Mouse (Mus musculus) embryonic facial prominence, embryonic 10.5 days (tissue): ENCODE measurements around the gene Gm49486. TPM values are rescaled to one million over a fixed set of nuclear protein-coding genes. Genes with fewer than 3 reads are reported as not detected.

Experiments
- DNase-seq: peaks from one replicate; pipeline ENCODE4 v3.0.0-alpha.2; 2017; ENCODE audit warnings: low spot score
- H3K27ac ChIP-seq: fragments of 300-500 bp; sonication (generic); replicated peaks from 2 replicates; pipeline ENCODE4 v1.5.1; 2016; ENCODE audit warnings: mild to moderate bottlenecking
- H3K27me3 ChIP-seq: fragments of 300-500 bp; sonication (generic); replicated peaks from 2 replicates; pipeline ENCODE4 v1.6.1; 2016; ENCODE audit warnings: low read depth, mild to moderate bottlenecking; ENCODE audit not compliant: poor library complexity, severe bottlenecking
- H3K36me3 ChIP-seq: fragments of 300-500 bp; sonication (generic); replicated peaks from 2 replicates; pipeline ENCODE4 v1.6.1; 2016; ENCODE audit warnings: mild to moderate bottlenecking, moderate library complexity
- H3K4me1 ChIP-seq: fragments of 300-500 bp; sonication (generic); 2 replicates; pipeline ENCODE4 v1.6.1; 2016
- H3K4me3 ChIP-seq: fragments of 300-500 bp; sonication (generic); 2 replicates; pipeline ENCODE4 v1.5.1; 2016; ENCODE audit warnings: mild to moderate bottlenecking, moderate library complexity
- H3K9me3 ChIP-seq: fragments of 300-500 bp; sonication (generic); 2 replicates; pipeline ENCODE4 v1.6.1; 2016; ENCODE audit warnings: mild to moderate bottlenecking
- WGBS: fragments of 180-500 bp; shearing (Covaris S2); methylation state at CpG from one replicate; pipeline ENCODE4 v1.1.7; 2016; 5-methylcytosine and 5-hydroxymethylcytosine counted together
- polyA plus RNA-seq: library from polyadenylated mRNA; unstranded; fragments of >200 nt; fragmentation: Nextera tagmentation; extraction: Ambion mirVana; gene quantifications from 2 replicates; pipeline ENCODE4 v1.2.1, GENCODE M21; 2016

Gm49486 gene
- polyA plus RNA-seq, 1 experiment from 2014 or later, result 0.29 TPM

DNA sequence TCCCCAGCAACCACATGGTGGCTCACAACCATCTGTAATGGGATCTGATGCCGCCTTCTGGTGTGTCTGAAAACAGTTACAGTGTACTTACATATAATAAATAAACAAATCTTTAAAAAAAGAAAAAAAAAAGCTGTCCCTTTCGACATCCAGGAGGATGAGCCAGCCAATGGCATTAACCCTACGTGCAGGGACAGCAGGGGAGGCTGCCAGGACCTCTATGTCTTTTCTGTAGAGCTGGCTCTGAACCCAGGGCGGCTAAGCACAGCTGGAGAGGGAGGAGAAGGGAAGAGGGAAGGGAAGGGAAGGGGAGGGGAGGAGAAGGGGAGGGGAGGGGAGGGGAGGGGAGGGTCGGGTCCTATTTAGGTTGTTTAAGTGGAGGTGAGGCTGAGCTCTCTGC, 75.6 kb downstream of the Gm49486 start:
- Histone ChIP-seq H3K4me3 (no peak overlapping the region), H3K9me3 (no peaks in the 10 kb centered on the region), H3K27ac (no peak overlapping the region), H3K27me3 (no peaks in the 10 kb centered on the region), H3K4me1 (no peaks in the 10 kb centered on the region), H3K36me3 (peaks cover 69% of the 10 kb centered on the region)
- 60% methylated on average over 5 of the region's 5 CpGs for WGBS
- no peak for DNase-seq

DNA sequence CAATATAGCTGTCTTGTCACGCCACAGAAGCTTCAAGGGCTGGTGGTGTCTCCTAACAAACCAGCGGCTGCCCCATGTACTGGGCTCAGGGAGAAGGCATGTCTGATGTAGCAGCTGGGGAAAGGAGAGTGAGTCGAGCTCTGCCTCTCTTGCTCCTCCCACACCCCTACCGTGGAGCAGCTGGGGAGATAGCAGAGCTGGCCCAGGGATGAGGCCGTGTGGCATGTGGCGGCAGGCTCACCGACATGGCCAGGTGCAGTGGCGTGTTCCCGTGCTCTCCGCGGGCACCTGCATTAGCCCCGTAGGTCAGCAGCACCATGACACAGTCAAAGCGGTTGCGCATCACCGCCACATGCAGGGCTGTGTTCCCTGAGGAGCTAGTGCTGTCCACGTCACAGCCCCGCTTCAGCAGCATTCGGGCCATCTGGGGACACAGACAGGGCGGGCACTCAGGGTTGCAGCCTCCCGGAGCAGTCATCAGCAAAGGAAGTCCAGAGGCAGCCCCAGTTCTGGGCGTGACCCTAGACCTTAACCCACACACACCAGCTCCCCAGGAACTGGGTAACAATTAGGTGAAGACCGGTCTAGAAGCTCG, 76.9 kb downstream of the Gm49486 start:
- H3K4me1 ChIP-seq, result no peaks in the 10 kb centered on the region
- 84% methylated on average over 23 of the region's 23 CpGs for WGBS
- no peak overlapping the region for H3K4me3 ChIP-seq
- H3K27me3 ChIP-seq, result no peaks in the 10 kb centered on the region
- no peaks in the 10 kb centered on the region for H3K9me3 ChIP-seq
- H3K27ac ChIP-seq, result no peak overlapping the region
- H3K36me3 ChIP-seq, result peaks cover 65% of the 10 kb centered on the region
- DNase-seq, result no peak

Other genes with a start within 250 kb of the Gm49486 start
- 371 and 392 TPM in 2 replicates for gene H1f0, start 200.9 kb upstream of the Gm49486 start, polyA plus RNA-seq
- gene Galr3, start 187.5 kb upstream of the Gm49486 start, polyA plus RNA-seq, result not detected in 2 replicates
- gene Ankrd54, start 166.5 kb upstream of the Gm49486 start, polyA plus RNA-seq, result 57.7 and 61.8 TPM in 2 replicates
- 280 and 287 TPM in 2 replicates for gene Eif3l, start 154.2 kb upstream of the Gm49486 start, polyA plus RNA-seq
- 7.3 and 7.4 TPM in 2 replicates for gene Micall1, start 120.5 kb upstream of the Gm49486 start, polyA plus RNA-seq
- gene Polr2f, start 88.4 kb upstream of the Gm49486 start, polyA plus RNA-seq, result 414 and 440 TPM in 2 replicates
- 8.0 and 8.2 TPM in 2 replicates for gene 1700088E04Rik, start 88.1 kb upstream of the Gm49486 start, polyA plus RNA-seq
- 11.4 and 12.9 TPM in 2 replicates for gene Sox10, start 64.2 kb upstream of the Gm49486 start, polyA plus RNA-seq
- gene Pick1, start 218 bp upstream of the Gm49486 start, polyA plus RNA-seq, result 45.6 and 50.1 TPM in 2 replicates
- 0.16 and 0.34 TPM in 2 replicates for gene Slc16a8, start 25.4 kb downstream of the Gm49486 start, polyA plus RNA-seq
- 2.5 and 6.0 TPM in 2 replicates for gene Baiap2l2, start 56.1 kb downstream of the Gm49486 start, polyA plus RNA-seq
- 18.4 and 20.4 TPM in 2 replicates for gene Pla2g6, start 99.0 kb downstream of the Gm49486 start, polyA plus RNA-seq
- gene Maff, start 117.2 kb downstream of the Gm49486 start, polyA plus RNA-seq, result 1.2 and 1.8 TPM in 2 replicates
- 57.7 and 58.9 TPM in 2 replicates for gene Tmem184b, start 174.2 kb downstream of the Gm49486 start, polyA plus RNA-seq
- gene Csnk1e, start 226.2 kb downstream of the Gm49486 start, polyA plus RNA-seq, result 143 and 156 TPM in 2 replicates